12 mouse cellular contexts compared by ENCODE assay signal in genomic region chr1:89138316-89138715, GRCm38 (mm10).
DNase-seq lines count a peak whose midpoint lies in the region; ATAC-seq and TF ChIP-seq lines count a peak whose summit lies in the region.
"Had no signal": no experiment of that assay in that cellular context is flagged by ENCODE, and none has a peak within 500 bp of the region (broad histone marks: within the 10 kb centered on the region; RNA-seq: fewer than 3 reads in every experiment).

No protein-coding gene starts in this region.

- 48% methylated on average over 5 of the region's 5 CpGs for WGBS in forebrain, postnatal 0 days
- WGBS in forebrain, embryonic 13.5 days, result 81% methylated on average over 5 of the region's 5 CpGs
- 26% methylated on average over 5 of the region's 5 CpGs for WGBS in lung, postnatal 0 days
- 53% methylated on average over 5 of the region's 5 CpGs for WGBS in thymus, adult 2 months

- peaks cover 16% of the 10 kb centered on the region; the same call in 1 of the 2 replicates for H3K4me1 ChIP-seq in forebrain, postnatal 0 days (ENCODE audit: insufficient read depth)
- peaks cover 27% of the 10 kb centered on the region for H3K4me1 ChIP-seq in forebrain, embryonic 13.5 days
- peaks cover 11% of the 10 kb centered on the region for H3K4me1 ChIP-seq in lung, postnatal 0 days (ENCODE audit: insufficient read depth, low read depth, low read length)
- no peaks in the 10 kb centered on the region for H3K4me1 ChIP-seq in thymus, adult 2 months (replicated peaks; ENCODE audit: control insufficient read depth, insufficient read depth, low read length)

- H3K9ac ChIP-seq in forebrain, postnatal 0 days, result no peak overlapping the region
- no peak overlapping the region for H3K9ac ChIP-seq in forebrain, embryonic 13.5 days
- H3K9ac ChIP-seq in lung, postnatal 0 days (replicated peaks; ENCODE audit: low read depth), result no peak overlapping the region

- TF ChIP-seq EP300 in lung, postnatal 0 days (IDR thresholded peaks at IDR 0.05), result no peak

- no peaks in the 10 kb centered on the region for H3K27me3 ChIP-seq in forebrain, postnatal 0 days (ENCODE audit: insufficient read depth, low read length)
- no peaks in the 10 kb centered on the region for H3K27me3 ChIP-seq in forebrain, embryonic 13.5 days
- H3K27me3 ChIP-seq in lung, postnatal 0 days (replicated peaks; ENCODE audit: insufficient read depth, low read length), result no peaks in the 10 kb centered on the region
- no peaks in the 10 kb centered on the region for H3K27me3 ChIP-seq in thymus, adult 2 months (ENCODE audit: control insufficient read depth, insufficient read depth, low read length)

- no peak overlapping the region for H3K27ac ChIP-seq in forebrain, postnatal 0 days (ENCODE audit: low read depth, low read length)
- no peak overlapping the region for H3K27ac ChIP-seq in forebrain, embryonic 13.5 days
- no peak overlapping the region for H3K27ac ChIP-seq in lung, postnatal 0 days (ENCODE audit: low read length)
- H3K27ac ChIP-seq in thymus, adult 2 months (ENCODE audit: control insufficient read depth, insufficient read depth, low read length), result no peak overlapping the region
- H3K27ac ChIP-seq: macrophage had no signal

- no peak for ATAC-seq in forebrain, postnatal 0 days
- no peak for ATAC-seq in forebrain, embryonic 13.5 days
- ATAC-seq in lung, postnatal 0 days, result peak; percentile 27; the same call in 1 of the 2 replicates
- ATAC-seq: inflammation-experienced regulatory T-cells, adult 6 months had no signal

- no peak overlapping the region for H3K4me2 ChIP-seq in forebrain, postnatal 0 days (ENCODE audit: low read depth)
- no peak overlapping the region for H3K4me2 ChIP-seq in forebrain, embryonic 13.5 days
- no peak overlapping the region for H3K4me2 ChIP-seq in lung, postnatal 0 days (replicated peaks; ENCODE audit: low read depth, low read length)

- no peak for TF ChIP-seq POLR2A in thymus, adult 2 months (IDR thresholded peaks at IDR 0.05; ENCODE audit: control insufficient read depth, extremely low read depth, insufficient read depth, low read length, poor library complexity)

- DNase-seq in forebrain, postnatal 0 days, result peak; percentile 23
- DNase-seq in right cerebral cortex, adult 18-20 months, result peak; percentile 44
- DNase-seq in right cerebral cortex, postnatal 14 days, result no peak
- DNase-seq in lung, postnatal 0 days (ENCODE audit: low spot score), result no peak
- no peak for DNase-seq in retina, embryonic 14.5 days (ENCODE audit: low spot score)
- no peak for DNase-seq in thymus, postnatal 4 days
- no peak for DNase-seq in thymus, adult 2 months
- DNase-seq: B cell, adult 2 months had no signal

- TF ChIP-seq CTCF in forebrain, postnatal 0 days (IDR thresholded peaks at IDR 0.05; ENCODE audit: low read depth), result no peak
- TF ChIP-seq CTCF in lung, postnatal 0 days (IDR thresholded peaks at IDR 0.05), result no peak
- no peak for TF ChIP-seq CTCF in thymus, adult 2 months (IDR thresholded peaks at IDR 0.05; ENCODE audit: borderline replicate concordance, control insufficient read depth, extremely low read depth, insufficient read depth, low read length, poor library complexity)

- peaks cover under 1% of the 10 kb centered on the region; the same call in 1 of the 2 replicates for H3K36me3 ChIP-seq in forebrain, postnatal 0 days (ENCODE audit: insufficient read depth)
- H3K36me3 ChIP-seq in forebrain, embryonic 13.5 days (ENCODE audit: poor library complexity, severe bottlenecking), result peaks cover 16% of the 10 kb centered on the region
- H3K36me3 ChIP-seq in lung, postnatal 0 days (ENCODE audit: insufficient read depth, low read length), result no peaks in the 10 kb centered on the region
- no peaks in the 10 kb centered on the region for H3K36me3 ChIP-seq in thymus, adult 2 months (ENCODE audit: control insufficient read depth, insufficient read depth, low read length)

- no peaks in the 10 kb centered on the region for H3K9me3 ChIP-seq in forebrain, postnatal 0 days (ENCODE audit: low read length)
- no peaks in the 10 kb centered on the region for H3K9me3 ChIP-seq in forebrain, embryonic 13.5 days (replicated peaks)
- no peaks in the 10 kb centered on the region for H3K9me3 ChIP-seq in lung, postnatal 0 days (ENCODE audit: low read length)

- H3K4me3 ChIP-seq in forebrain, postnatal 0 days (ENCODE audit: low read depth, low read length), result no peak overlapping the region
- no peak overlapping the region for H3K4me3 ChIP-seq in forebrain, embryonic 13.5 days
- H3K4me3 ChIP-seq in lung, postnatal 0 days (ENCODE audit: low read depth, low read length), result no peak overlapping the region
- H3K4me3 ChIP-seq in thymus, adult 2 months (ENCODE audit: control insufficient read depth, insufficient read depth, low read length), result no peak overlapping the region
- H3K4me3 ChIP-seq: erythroblast, embryonic 14.5 days had no signal

Comparison
In these comparisons a context has a peak if more than half of its experiments do, and no peak if none do; other contexts are left out.
1. DNase-seq: peak in forebrain, postnatal 0 days (single experiment) and right cerebral cortex, adult 18-20 months (single experiment); none in right cerebral cortex, postnatal 14 days (single experiment), lung, postnatal 0 days (single experiment), retina, embryonic 14.5 days (single experiment), thymus, postnatal 4 days (single experiment) and thymus, adult 2 months (single experiment).